Mouse (Mus musculus): ENCODE data around the gene Adgrb3. TPM values are rescaled to one million over a fixed set of nuclear protein-coding genes. Genes with fewer than 3 reads are reported as not detected.

Gene Adgrb3
- polyA plus RNA-seq, 1 experiment from 2014 or later: 14.8 TPM

- Histone ChIP-seq H3K9ac (ENCODE audit: low read depth, low read length) (no peak overlapping the region), H3K9me3 (ENCODE audit: control insufficient read depth, low read length) (no peaks in the 10 kb centered on the region), H3K27me3 (ENCODE audit: control insufficient read depth, insufficient read depth, low read length) (no peaks in the 10 kb centered on the region), H3K4me3 (ENCODE audit: low read depth, low read length) (no peak overlapping the region), H3K36me3 (ENCODE audit: control insufficient read depth, insufficient read depth, low read length) (no peaks in the 10 kb centered on the region), H3K27ac (ENCODE audit: low read depth, low read length) (no peak overlapping the region), H3K4me2 (replicated peaks; ENCODE audit: low read depth, low read length) (no peak overlapping the region), H3K4me1 (replicated peaks; ENCODE audit: control insufficient read depth, insufficient read depth, low read length) (no peaks in the 10 kb centered on the region)
- WGBS: 42% methylated on average over 6 of the region's 6 CpGs
- ATAC-seq (ENCODE audit: low FRiP score) (no peak), DNase-seq (ENCODE audit: low spot score) (peak; percentile 5)
These were observed 648.9 kb downstream of the Adgrb3 start for GRCm38 (mm10) chr1:25180615-25181014.

GRCm38 (mm10) chr1:25179860-25180582, 649.5 kb downstream of the Adgrb3 start:
- peak; percentile 8 for DNase-seq (ENCODE audit: low spot score)
- WGBS: 50% methylated on average over 9 of the region's 9 CpGs

GRCm38 (mm10) chr1:25178347-25179130, 651.0 kb downstream of the Adgrb3 start:
- Histone ChIP-seq H3K9me3 (ENCODE audit: control insufficient read depth, low read length) (no peaks in the 10 kb centered on the region), H3K4me1 (replicated peaks; ENCODE audit: control insufficient read depth, insufficient read depth, low read length) (no peaks in the 10 kb centered on the region), H3K4me3 (ENCODE audit: low read depth, low read length) (no peak overlapping the region), H3K4me2 (replicated peaks; ENCODE audit: low read depth, low read length) (no peak overlapping the region), H3K36me3 (ENCODE audit: control insufficient read depth, insufficient read depth, low read length) (no peaks in the 10 kb centered on the region), H3K27ac (ENCODE audit: low read depth, low read length) (no peak overlapping the region), H3K27me3 (ENCODE audit: control insufficient read depth, insufficient read depth, low read length) (no peaks in the 10 kb centered on the region), H3K9ac (ENCODE audit: low read depth, low read length) (no peak overlapping the region)
- 46% methylated on average over 21 of the region's 21 CpGs for WGBS
- ATAC-seq (ENCODE audit: low FRiP score) (peak; percentile 74), DNase-seq (ENCODE audit: low spot score) (peak; percentile 35)

More at GRCm38 (mm10) chr1:25179860-25180582, 649.5 kb downstream of the Adgrb3 start:
- ATAC-seq (ENCODE audit: low FRiP score): no peak
- no peak overlapping the region for H3K4me3 ChIP-seq (ENCODE audit: low read depth, low read length)
- no peak overlapping the region for H3K9ac ChIP-seq (ENCODE audit: low read depth, low read length)
- no peaks in the 10 kb centered on the region for H3K27me3 ChIP-seq (ENCODE audit: control insufficient read depth, insufficient read depth, low read length)
- H3K4me2 ChIP-seq (replicated peaks; ENCODE audit: low read depth, low read length): no peak overlapping the region
- no peaks in the 10 kb centered on the region for H3K4me1 ChIP-seq (replicated peaks; ENCODE audit: control insufficient read depth, insufficient read depth, low read length)
- no peaks in the 10 kb centered on the region for H3K9me3 ChIP-seq (ENCODE audit: control insufficient read depth, low read length)
- H3K27ac ChIP-seq (ENCODE audit: low read depth, low read length): no peak overlapping the region
- no peaks in the 10 kb centered on the region for H3K36me3 ChIP-seq (ENCODE audit: control insufficient read depth, insufficient read depth, low read length)

- WGBS: 90% methylated on average over 5 of the region's 5 CpGs
- DNase-seq (ENCODE audit: low spot score) (no peak), ATAC-seq (ENCODE audit: low FRiP score) (no peak)
- H3K9me3 ChIP-seq (ENCODE audit: control insufficient read depth, low read length): no peaks in the 10 kb centered on the region
- no peak overlapping the region for H3K27ac ChIP-seq (ENCODE audit: low read depth, low read length)
- H3K4me3 ChIP-seq (ENCODE audit: low read depth, low read length): no peak overlapping the region
- H3K4me1 ChIP-seq (replicated peaks; ENCODE audit: control insufficient read depth, insufficient read depth, low read length): no peaks in the 10 kb centered on the region
- H3K4me2 ChIP-seq (replicated peaks; ENCODE audit: low read depth, low read length): no peak overlapping the region
- no peak overlapping the region for H3K9ac ChIP-seq (ENCODE audit: low read depth, low read length)
- H3K36me3 ChIP-seq (ENCODE audit: control insufficient read depth, insufficient read depth, low read length): no peaks in the 10 kb centered on the region
- H3K27me3 ChIP-seq (ENCODE audit: control insufficient read depth, insufficient read depth, low read length): no peaks in the 10 kb centered on the region
These were observed 662.4 kb downstream of the Adgrb3 start for GRCm38 (mm10) chr1:25167120-25167519.

GRCm38 (mm10) chr1:25166036-25166796, 663.3 kb downstream of the Adgrb3 start:
- no peaks in the 10 kb centered on the region for H3K9me3 ChIP-seq (ENCODE audit: control insufficient read depth, low read length)
- no peak overlapping the region for H3K4me2 ChIP-seq (replicated peaks; ENCODE audit: low read depth, low read length)
- DNase-seq (ENCODE audit: low spot score) (no peak), ATAC-seq (ENCODE audit: low FRiP score) (no peak)
- no peak overlapping the region for H3K27ac ChIP-seq (ENCODE audit: low read depth, low read length)
- 65% methylated on average over 11 of the region's 11 CpGs for WGBS
- no peaks in the 10 kb centered on the region for H3K4me1 ChIP-seq (replicated peaks; ENCODE audit: control insufficient read depth, insufficient read depth, low read length)
- H3K27me3 ChIP-seq (ENCODE audit: control insufficient read depth, insufficient read depth, low read length): no peaks in the 10 kb centered on the region
- no peaks in the 10 kb centered on the region for H3K36me3 ChIP-seq (ENCODE audit: control insufficient read depth, insufficient read depth, low read length)
- H3K9ac ChIP-seq (ENCODE audit: low read depth, low read length): no peak overlapping the region
- H3K4me3 ChIP-seq (ENCODE audit: low read depth, low read length): no peak overlapping the region

- Histone ChIP-seq H3K9ac (ENCODE audit: low read depth, low read length) (no peak overlapping the region), H3K4me1 (replicated peaks; ENCODE audit: control insufficient read depth, insufficient read depth, low read length) (no peaks in the 10 kb centered on the region), H3K4me3 (ENCODE audit: low read depth, low read length) (no peak overlapping the region), H3K4me2 (replicated peaks; ENCODE audit: low read depth, low read length) (no peak overlapping the region), H3K27ac (ENCODE audit: low read depth, low read length) (no peak overlapping the region), H3K36me3 (ENCODE audit: control insufficient read depth, insufficient read depth, low read length) (no peaks in the 10 kb centered on the region), H3K9me3 (ENCODE audit: control insufficient read depth, low read length) (no peaks in the 10 kb centered on the region), H3K27me3 (ENCODE audit: control insufficient read depth, insufficient read depth, low read length) (no peaks in the 10 kb centered on the region)
- DNase-seq (ENCODE audit: low spot score): no peak
- ATAC-seq (ENCODE audit: low FRiP score): no peak
- 85% methylated on average over 6 of the region's 6 CpGs for WGBS
These were observed 665.9 kb downstream of the Adgrb3 start for GRCm38 (mm10) chr1:25163561-25163960.

- Histone ChIP-seq H3K9ac (ENCODE audit: low read depth, low read length) (no peak overlapping the region), H3K36me3 (ENCODE audit: control insufficient read depth, insufficient read depth, low read length) (no peaks in the 10 kb centered on the region), H3K9me3 (ENCODE audit: control insufficient read depth, low read length) (no peaks in the 10 kb centered on the region), H3K4me1 (replicated peaks; ENCODE audit: control insufficient read depth, insufficient read depth, low read length) (no peaks in the 10 kb centered on the region), H3K4me2 (replicated peaks; ENCODE audit: low read depth, low read length) (no peak overlapping the region), H3K27me3 (ENCODE audit: control insufficient read depth, insufficient read depth, low read length) (no peaks in the 10 kb centered on the region), H3K4me3 (ENCODE audit: low read depth, low read length) (no peak overlapping the region), H3K27ac (ENCODE audit: low read depth, low read length) (no peak overlapping the region)
- DNase-seq (ENCODE audit: low spot score): no peak
- WGBS: 84% methylated on average over 3 of the region's 3 CpGs
- no peak for ATAC-seq (ENCODE audit: low FRiP score)
These were observed 683.3 kb downstream of the Adgrb3 start for GRCm38 (mm10) chr1:25146206-25146605.

- no peak for ATAC-seq (ENCODE audit: low FRiP score)
- Histone ChIP-seq H3K4me3 (ENCODE audit: low read depth, low read length) (no peak overlapping the region), H3K36me3 (ENCODE audit: control insufficient read depth, insufficient read depth, low read length) (no peaks in the 10 kb centered on the region), H3K4me1 (replicated peaks; ENCODE audit: control insufficient read depth, insufficient read depth, low read length) (no peaks in the 10 kb centered on the region), H3K9me3 (ENCODE audit: control insufficient read depth, low read length) (no peaks in the 10 kb centered on the region), H3K27me3 (ENCODE audit: control insufficient read depth, insufficient read depth, low read length) (no peaks in the 10 kb centered on the region), H3K9ac (ENCODE audit: low read depth, low read length) (no peak overlapping the region), H3K27ac (ENCODE audit: low read depth, low read length) (no peak overlapping the region), H3K4me2 (replicated peaks; ENCODE audit: low read depth, low read length) (no peak overlapping the region)
- DNase-seq (ENCODE audit: low spot score): no peak
- 76% methylated on average over 4 of the region's 4 CpGs for WGBS
These were observed 697.2 kb downstream of the Adgrb3 start for GRCm38 (mm10) chr1:25132150-25132824.

Data from hindbrain, embryonic 11.5 days (tissue).